Mouse (Mus musculus) CH12.LX (cell line): Measurements from ENCODE around the gene Rdh11.

ENCODE experiments used
- BHLHE40 ChIP-seq: IDR thresholded peaks from 2 replicates; pipeline ENCODE4 v1.6.1; 2011; ENCODE audit warnings: mild to moderate bottlenecking, low read depth, low read length, improper control_type of control experiment
- CTCF ChIP-seq, 2 experiments: IDR thresholded peaks in 1 of 2; conservative IDR thresholded peaks in 1 of 2; 2 replicates each; pipeline ENCODE4 v1.5.1; 2011 to 2012; ENCODE audit warnings: low read depth in 2 of 2, low read length in 2 of 2, improper control_type of control experiment in 1 of 2, inconsistent platforms in 1 of 2, mild to moderate bottlenecking in 1 of 2, moderate library complexity in 1 of 2
- ELF1 ChIP-seq: IDR thresholded peaks from 2 replicates; pipeline ENCODE4 v1.6.1; 2014; ENCODE audit warnings: low read depth, mild to moderate bottlenecking, inconsistent platforms, low read length, improper control_type of control experiment
- GABPA ChIP-seq: IDR thresholded peaks from 2 replicates; pipeline ENCODE4 v1.6.1; 2012; ENCODE audit warnings: low read depth, low read length, improper control_type of control experiment, inconsistent platforms; ENCODE audit not compliant: insufficient replicate concordance
- MYC ChIP-seq: IDR thresholded peaks from 2 replicates; pipeline ENCODE4 v1.6.1; 2011; ENCODE audit warnings: low read depth, mild to moderate bottlenecking, improper control_type of control experiment, low read length
- POLR2AphosphoS2 ChIP-seq: IDR thresholded peaks from 2 replicates; pipeline ENCODE4 v1.6.1; 2011; ENCODE audit warnings: low read depth, low read length, improper control_type of control experiment
- ZC3H11A ChIP-seq: IDR thresholded peaks from 2 replicates; pipeline ENCODE4 v1.6.1; 2012; ENCODE audit warnings: low read depth, mild to moderate bottlenecking, inconsistent platforms, low read length, improper control_type of control experiment

- TF ChIP-seq CTCF (conservative IDR thresholded peaks at IDR 0.05 in 1 of 2, IDR thresholded peaks at IDR 0.05 in 1 of 2; ENCODE audit: low read depth in 2 of 2, low read length in 2 of 2) (no peak), BHLHE40 (no peak), ZC3H11A (no peak), GABPA (no peak), ELF1 (no peak), MYC (no peak), POLR2AphosphoS2 (no peak)
Observed at GRCm38 (mm10) chr12:79140811-79141210, 51.3 kb downstream of the Rdh11 start.
